Mouse (Mus musculus) MEL (cell line): ENCODE measurements around the gene Dnajc11. TPM values are rescaled to one million over a fixed set of nuclear protein-coding genes. Genes with fewer than 3 reads are reported as not detected.

Experiments
- DNase-seq: peaks from one replicate; pipeline ENCODE4 v3.0.0; 2011; ENCODE audit warnings: low read depth, low spot score
- H3K27ac ChIP-seq: 2 replicates; pipeline ENCODE4 v1.5.1; 2012; ENCODE audit warnings: low read depth, mild to moderate bottlenecking, control low read depth, low read length, moderate library complexity; ENCODE audit not compliant: control insufficient read depth
- H3K27me3 ChIP-seq, 2 experiments: fragments of 150-350 bp in 1 of 2; sonication (generic) in 1 of 2; 2 replicates each; pipeline ENCODE4 v1.6.1; 2012; ENCODE audit warnings: low read length in 2 of 2, mild to moderate bottlenecking in 2 of 2, improper control_type of control experiment in 1 of 2, moderate library complexity in 1 of 2; ENCODE audit not compliant: insufficient read depth in 2 of 2, control insufficient read depth in 1 of 2
- H3K36me3 ChIP-seq, 2 experiments: 2 replicates each; pipeline ENCODE4 v1.6.1; 2012 to 2014; ENCODE audit warnings: low read length in 2 of 2, improper control_type of control experiment in 1 of 2, inconsistent platforms in 1 of 2, mild to moderate bottlenecking in 1 of 2; ENCODE audit not compliant: insufficient read depth in 2 of 2, control insufficient read depth in 1 of 2
- H3K4me1 ChIP-seq, 2 experiments: fragments of 150-350 bp in 1 of 2; sonication (generic) in 1 of 2; 2 replicates each; pipeline ENCODE4 v1.6.1; 2012; ENCODE audit warnings: low read length in 2 of 2, improper control_type of control experiment in 1 of 2, mild to moderate bottlenecking in 1 of 2; ENCODE audit not compliant: insufficient read depth in 2 of 2, control insufficient read depth in 1 of 2
- H3K4me3 ChIP-seq, 2 experiments: fragments of 150-350 bp in 1 of 2; sonication (generic) in 1 of 2; 2 replicates each; pipeline ENCODE4 v1.5.1; 2012; ENCODE audit warnings: low read depth in 2 of 2, low read length in 2 of 2, mild to moderate bottlenecking in 2 of 2, moderate library complexity in 2 of 2, control low read depth in 1 of 2, improper control_type of control experiment in 1 of 2; ENCODE audit not compliant: control insufficient read depth in 1 of 2, insufficient read depth in 1 of 2
- H3K79me2 ChIP-seq: 2 replicates; pipeline ENCODE4 v1.6.1; 2012; ENCODE audit warnings: mild to moderate bottlenecking, low read length, moderate library complexity; ENCODE audit not compliant: control insufficient read depth, poor library complexity, insufficient read depth
- H3K9ac ChIP-seq: 2 replicates; pipeline ENCODE4 v1.6.1; 2012; ENCODE audit warnings: low read depth, mild to moderate bottlenecking, control low read depth, low read length, moderate library complexity; ENCODE audit not compliant: control insufficient read depth, poor library complexity, severe bottlenecking
- H3K9me3 ChIP-seq: fragments of 150-350 bp; sonication (generic); replicated peaks from 2 replicates; pipeline ENCODE4 v1.6.1; 2012; ENCODE audit warnings: mild to moderate bottlenecking, low read length, improper control_type of control experiment, moderate library complexity; ENCODE audit not compliant: insufficient read depth
- BHLHE40 ChIP-seq: IDR thresholded peaks from 2 replicates; pipeline ENCODE4 v1.6.1; 2012; ENCODE audit warnings: low read depth, mild to moderate bottlenecking, inconsistent platforms, low read length, improper control_type of control experiment, borderline replicate concordance
- ELF1 ChIP-seq: IDR thresholded peaks from 2 replicates; pipeline ENCODE4 v1.6.1; 2014; ENCODE audit warnings: low read depth, mild to moderate bottlenecking, inconsistent platforms, low read length, improper control_type of control experiment, moderate library complexity
- HCFC1 ChIP-seq: IDR thresholded peaks from 2 replicates; pipeline ENCODE4 v1.6.1; 2012; ENCODE audit warnings: low read depth, mild to moderate bottlenecking, inconsistent platforms, low read length, improper control_type of control experiment, moderate library complexity
- MAZ ChIP-seq: IDR thresholded peaks from 2 replicates; pipeline ENCODE4 v1.6.1; 2012; ENCODE audit warnings: low read depth, mild to moderate bottlenecking, inconsistent platforms, low read length, improper control_type of control experiment
- MXI1 ChIP-seq: IDR thresholded peaks from 2 replicates; pipeline ENCODE4 v1.6.1; 2011; ENCODE audit warnings: mild to moderate bottlenecking, low read depth, low read length, improper control_type of control experiment
- MYB ChIP-seq: IDR thresholded peaks from 2 replicates; pipeline ENCODE4 v1.6.1; 2011; ENCODE audit warnings: mild to moderate bottlenecking, low read depth, low read length, improper control_type of control experiment
- MYC ChIP-seq: IDR thresholded peaks from 2 replicates; pipeline ENCODE4 v1.6.1; 2011; ENCODE audit warnings: low read depth, mild to moderate bottlenecking, low read length, improper control_type of control experiment, moderate library complexity
- NELFE ChIP-seq: IDR thresholded peaks from 2 replicates; pipeline ENCODE4 v1.6.1; 2011; ENCODE audit warnings: low read depth, low read length, improper control_type of control experiment
- NRF1 ChIP-seq: IDR thresholded peaks from 2 replicates; pipeline ENCODE4 v1.6.1; 2014; ENCODE audit warnings: low read depth, mild to moderate bottlenecking, inconsistent platforms, low read length, improper control_type of control experiment, moderate library complexity; ENCODE audit not compliant: poor library complexity, insufficient read depth, severe bottlenecking
- POLR2A ChIP-seq, 2 experiments: IDR thresholded peaks; 2 replicates each; pipeline ENCODE4 v1.6.1; 2011 to 2012; ENCODE audit warnings: low read length in 2 of 2, mild to moderate bottlenecking in 2 of 2, control low read depth in 1 of 2, improper control_type of control experiment in 1 of 2, low read depth in 1 of 2, moderate library complexity in 1 of 2; ENCODE audit not compliant: control insufficient read depth in 1 of 2, insufficient read depth in 1 of 2, poor library complexity in 1 of 2
- SIN3A ChIP-seq: IDR thresholded peaks from 2 replicates; pipeline ENCODE4 v1.6.1; 2012; ENCODE audit warnings: low read length, improper control_type of control experiment, inconsistent platforms
- TCF12 ChIP-seq: IDR thresholded peaks from 2 replicates; pipeline ENCODE4 v1.6.1; 2014; ENCODE audit warnings: low read depth, mild to moderate bottlenecking, inconsistent platforms, low read length, improper control_type of control experiment, moderate library complexity
- UBTF ChIP-seq: IDR thresholded peaks from 2 replicates; pipeline ENCODE4 v1.6.1; 2012; ENCODE audit warnings: low read depth, mild to moderate bottlenecking, inconsistent platforms, low read length, improper control_type of control experiment, moderate library complexity, borderline replicate concordance; ENCODE audit not compliant: insufficient read depth
- USF2 ChIP-seq, 2 experiments: IDR thresholded peaks; 2 replicates each; pipeline ENCODE4 v1.6.1; 2011 to 2012; ENCODE audit warnings: improper control_type of control experiment in 2 of 2, low read length in 2 of 2, borderline replicate concordance in 1 of 2, inconsistent platforms in 1 of 2, low read depth in 1 of 2, mild to moderate bottlenecking in 1 of 2; ENCODE audit not compliant: insufficient read depth in 1 of 2
- polyA plus RNA-seq, 2 experiments: library from polyadenylated mRNA; stranded (reverse) in 1 of 2; unstranded in 1 of 2; fragments of >175 nt in 1 of 2; fragments of >200 nt in 1 of 2; gene quantifications; 2 replicates each; pipeline versions ENCODE4 v1.2.1 to v1.2.4; 2012; ENCODE audit warnings: low replicate concordance in 2 of 2, low read depth in 1 of 2; ENCODE audit not compliant: insufficient read length in 2 of 2, insufficient read depth in 1 of 2, missing spikeins in 1 of 2
- total RNA-seq: library from RNA; depleted of rRNA; stranded (reverse); fragments of 300-350 nt; gene quantifications from 2 replicates; pipeline ENCODE4 v1.2.3, GENCODE M21; 2012

Dnajc11 gene
- total and polyA plus RNA-seq, 3 experiments: 128 to 278 (median 157) TPM

DNA sequence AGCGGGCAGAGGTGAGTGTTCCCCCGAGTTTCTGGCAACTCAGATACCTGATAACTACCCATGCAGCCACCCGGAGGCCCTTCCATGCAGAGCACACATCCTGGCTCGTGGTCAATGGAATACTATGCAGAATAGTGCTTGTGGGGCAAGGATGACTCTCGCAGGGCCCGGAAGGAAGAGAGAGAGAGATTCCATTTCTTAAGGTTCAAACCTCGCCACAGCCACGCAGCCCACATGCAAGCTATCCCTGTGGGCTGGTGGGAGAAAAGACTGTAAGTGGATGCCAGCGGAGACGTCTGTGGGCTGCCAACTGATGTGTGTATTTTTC lies 54.5 kb downstream of the Dnajc11 start:
- Histone ChIP-seq H3K27me3 (no peaks in the 10 kb centered on the region), H3K4me1 (peaks cover 0 to 5% of the 10 kb centered on the region in 2 experiments; a peak in 3 of 4 replicates), H3K27ac (no peak overlapping the region), H3K9me3 (no peaks in the 10 kb centered on the region), H3K36me3 (peaks cover 0 to 3% of the 10 kb centered on the region in 2 experiments; a peak in 1 of 4 replicates), H3K9ac (peak overlapping the region; percentile 81), H3K79me2 (peaks cover 7% of the 10 kb centered on the region; the same call in 1 of the 2 replicates), H3K4me3 (peak overlapping the region; percentile 76 to 89)
- no peak for DNase-seq
- TF ChIP-seq USF2 (IDR thresholded peaks at IDR 0.05; ENCODE audit: borderline replicate concordance in 1 of 2, insufficient read depth in 1 of 2, low read depth in 1 of 2, low read length in 2 of 2) (no peak), MXI1 (no peak), MYC (no peak), UBTF (0 out of 2 replicates have a peak, but pooled peaks have one; percentile 62), ELF1 (no peak)

DNA sequence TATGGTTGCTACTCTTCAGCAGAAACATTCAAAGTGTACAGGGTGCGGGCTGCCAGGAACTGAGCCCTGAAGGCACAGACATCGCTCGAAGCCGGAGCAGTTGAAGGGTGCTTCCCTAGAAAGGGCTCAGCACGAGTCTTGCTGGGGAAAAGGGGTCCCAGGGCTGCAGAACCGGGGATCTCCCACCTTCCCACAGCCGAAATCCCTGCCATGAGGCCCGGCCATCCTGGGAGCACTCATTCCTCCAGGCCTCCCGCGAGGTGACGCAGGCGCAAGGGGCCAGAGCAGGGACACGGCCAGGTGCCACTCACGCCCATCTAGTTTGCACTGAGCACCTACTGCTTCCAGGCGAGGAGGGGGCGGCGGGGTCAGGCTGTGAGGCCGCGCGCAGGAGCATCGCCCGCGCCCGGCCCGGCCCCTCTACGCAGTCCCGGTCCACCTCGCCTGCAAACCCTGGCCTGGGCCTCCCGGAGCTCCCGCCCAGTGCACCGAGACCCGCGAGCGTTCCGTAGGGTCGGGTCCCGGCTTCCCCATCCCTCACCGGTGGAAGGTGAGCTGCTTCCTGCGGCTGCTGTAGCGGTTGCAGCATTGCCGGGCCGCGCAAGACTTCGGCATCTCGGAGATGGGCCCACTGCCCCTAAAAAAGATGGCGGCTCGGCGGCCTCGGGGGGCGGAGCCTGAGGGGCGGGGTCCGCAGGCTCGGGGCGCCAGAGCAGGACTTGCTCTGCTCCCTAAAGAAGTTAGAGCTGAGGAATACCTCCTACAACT lies 55.0 kb downstream of the Dnajc11 start, which contains the start of gene Thap3:
TSS of gene Thap3 (minus strand) at position 656 of the 768 bp plus-strand sequence.
- TF ChIP-seq HCFC1 (peak; percentile 88), SIN3A (peak; percentile 74; the same call in 1 of the 2 replicates), MYB (no peak), TCF12 (0 out of 2 replicates have a peak, but pooled peaks have one; percentile 10), MAZ (peak; percentile 83), NELFE (peak; percentile 58), BHLHE40 (no peak), NRF1 (peak; percentile 57), MXI1 (peak; percentile 33; the same call in 1 of the 2 replicates), POLR2A (IDR thresholded peaks at IDR 0.05; ENCODE audit: control insufficient read depth in 1 of 2, insufficient read depth in 1 of 2, low read depth in 1 of 2, low read length in 2 of 2, poor library complexity in 1 of 2) (peak; percentile 33 to 58; a peak in 1 of 4 replicates)
- H3K27ac ChIP-seq: no peak within 1 kb of the TSS; the same call in 1 of the 2 replicates
- H3K4me3 ChIP-seq: peak within 1 kb of the TSS; percentile 76 to 89
- H3K36me3 ChIP-seq: peaks cover 0 to 3% of the 10 kb centered on the region in 2 experiments; a peak in 1 of 4 replicates
- DNase-seq: peak; percentile 86
- no peaks in the 10 kb centered on the region for H3K9me3 ChIP-seq
- peaks cover 7% of the 10 kb centered on the region; the same call in 1 of the 2 replicates for H3K79me2 ChIP-seq
- peak within 1 kb of the TSS; percentile 81 for H3K9ac ChIP-seq
- no peaks in the 10 kb centered on the region for H3K27me3 ChIP-seq
- H3K4me1 ChIP-seq: peaks cover 0 to 5% of the 10 kb centered on the region in 2 experiments; a peak in 3 of 4 replicates
